Mouse (Mus musculus) limb, embryonic 15.5 days (tissue): ENCODE results near the gene Adamtsl5. TPM values are rescaled to one million over a fixed set of nuclear protein-coding genes. Genes with fewer than 3 reads are reported as not detected.

Experiments used
- ATAC-seq: fragments of 200-750 bp; cut with Nextera tagmentation; 2 replicates; pipeline ENCODE4 v1.8.0; 2017; ENCODE audit warnings: low read depth, moderate TSS enrichment; ENCODE audit not compliant: insufficient number of reproducible peaks, low FRiP score, low TSS enrichment
- H3K27ac ChIP-seq: fragments of 300-500 bp; sonication (generic); 2 replicates; pipeline ENCODE4 v1.5.1; 2015; ENCODE audit warnings: moderate library complexity, mild to moderate bottlenecking, inconsistent platforms
- H3K27me3 ChIP-seq: fragments of 300-500 bp; sonication (generic); 2 replicates; pipeline ENCODE4 v1.6.1; 2015; ENCODE audit warnings: inconsistent platforms
- H3K36me3 ChIP-seq: fragments of 300-500 bp; sonication (generic); 2 replicates; pipeline ENCODE4 v1.6.1; 2015; ENCODE audit warnings: inconsistent platforms
- H3K4me1 ChIP-seq: fragments of 300-500 bp; sonication (generic); 2 replicates; pipeline ENCODE4 v1.6.1; 2015; ENCODE audit warnings: inconsistent platforms
- H3K4me2 ChIP-seq: fragments of 300-500 bp; sonication (generic); 2 replicates; pipeline ENCODE4 v1.6.1; 2015; ENCODE audit warnings: mild to moderate bottlenecking, inconsistent platforms
- H3K4me3 ChIP-seq: fragments of 300-500 bp; sonication (generic); 2 replicates; pipeline ENCODE4 v1.5.1; 2015; ENCODE audit warnings: mild to moderate bottlenecking, inconsistent platforms
- H3K9ac ChIP-seq: fragments of 300-500 bp; sonication (generic); 2 replicates; pipeline ENCODE4 v1.6.1; 2015; ENCODE audit warnings: inconsistent platforms
- H3K9me3 ChIP-seq: fragments of 300-500 bp; sonication (generic); 2 replicates; pipeline ENCODE4 v1.6.1; 2016; ENCODE audit warnings: inconsistent platforms
- WGBS: fragments of 180-500 bp; shearing (Covaris S2); methylation state at CpG from one replicate; pipeline ENCODE4 v1.1.7; 2015; 5-methylcytosine and 5-hydroxymethylcytosine counted together
- polyA plus RNA-seq: library from polyadenylated mRNA; unstranded; fragments of >200 nt; fragmentation: Nextera tagmentation; extraction: Ambion mirVana; gene quantifications from 2 replicates; pipeline ENCODE4 v1.2.1, GENCODE M21; 2015

Gene Adamtsl5
- polyA plus RNA-seq, 1 experiment from 2014 or later, result 11.9 TPM

DNA sequence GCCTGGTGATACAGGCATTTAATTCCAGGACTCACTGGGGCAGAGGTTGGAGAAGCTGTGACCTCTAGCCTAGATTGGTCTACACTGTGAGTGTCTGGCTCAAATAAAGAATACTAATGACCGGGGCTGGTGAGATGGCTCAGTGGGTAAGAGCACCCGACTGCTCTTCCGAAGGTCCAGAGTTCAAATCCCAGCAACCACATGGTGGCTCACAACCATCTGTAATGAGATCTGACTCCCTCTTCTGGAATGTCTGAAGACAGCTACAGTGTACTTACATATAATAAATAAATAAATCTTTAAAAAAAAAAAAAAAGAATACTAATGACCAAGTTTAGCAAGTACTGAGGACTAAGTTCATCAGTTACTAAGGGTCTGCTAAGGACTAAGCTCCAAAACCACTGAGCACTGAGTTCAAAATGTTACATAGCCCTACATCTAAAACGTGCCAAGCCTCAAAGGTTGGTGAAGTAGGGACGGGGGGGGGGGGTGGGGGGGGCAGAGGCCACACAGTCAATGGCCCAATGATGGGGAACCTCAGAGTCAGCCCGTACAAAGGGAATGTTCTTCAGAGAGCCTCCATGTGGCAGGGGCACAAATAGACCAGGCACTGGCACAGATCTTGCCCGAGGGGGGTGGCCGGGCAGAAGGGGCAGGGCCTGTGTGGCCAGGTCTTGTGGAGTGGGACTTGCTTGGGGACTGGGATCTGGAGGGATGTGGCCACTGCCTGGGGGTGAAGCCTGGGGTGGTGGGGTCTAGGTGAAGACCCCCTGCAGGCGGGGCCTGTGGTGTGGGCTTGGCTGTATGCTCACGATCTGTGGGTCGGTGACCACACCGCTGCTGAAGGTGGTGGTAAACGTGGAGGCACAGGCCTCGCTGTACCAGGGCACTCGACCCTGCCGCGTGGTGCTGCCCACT is 23.8 kb downstream of the Adamtsl5 start:
- peak overlapping the region; percentile 55 for H3K4me3 ChIP-seq
- H3K27me3 ChIP-seq, result 0 out of 2 replicates have a peak, but pooled peaks cover 3% of the 10 kb centered on the region
- H3K27ac ChIP-seq, result no peak overlapping the region
- no peak for ATAC-seq
- no peak overlapping the region for H3K9ac ChIP-seq
- peaks cover under 1% of the 10 kb centered on the region; the same call in 1 of the 2 replicates for H3K36me3 ChIP-seq
- no peaks in the 10 kb centered on the region for H3K9me3 ChIP-seq
- H3K4me2 ChIP-seq, result peak overlapping the region; percentile 97
- WGBS, result 82% methylated on average over 17 of the region's 17 CpGs
- H3K4me1 ChIP-seq, result peaks cover 36% of the 10 kb centered on the region

GRCm38 (mm10) chr10:80323261-80324119 is 24.7 kb downstream of the Adamtsl5 start:
- no peaks in the 10 kb centered on the region for H3K9me3 ChIP-seq
- peak overlapping the region; percentile 46 for H3K9ac ChIP-seq
- H3K4me2 ChIP-seq, result peak overlapping the region; percentile 97
- H3K27ac ChIP-seq, result no peak overlapping the region; the same call in 1 of the 2 replicates
- under 1% methylated on average over 41 of the region's 46 CpGs for WGBS
- peaks cover 9% of the 10 kb centered on the region for H3K36me3 ChIP-seq
- peak overlapping the region; percentile 55 for H3K4me3 ChIP-seq
- peak; percentile 16; the same call in 1 of the 2 replicates for ATAC-seq
- H3K27me3 ChIP-seq, result 0 out of 2 replicates have a peak, but pooled peaks cover 3% of the 10 kb centered on the region
- H3K4me1 ChIP-seq, result peaks cover 41% of the 10 kb centered on the region

GRCm38 (mm10) chr10:80322811-80323211 is 25.4 kb downstream of the Adamtsl5 start:
- 2% methylated on average over 28 of the region's 28 CpGs for WGBS
- Histone ChIP-seq H3K27ac (peak overlapping the region; percentile 14; the same call in 1 of the 2 replicates), H3K4me3 (peak overlapping the region; percentile 55), H3K4me2 (peak overlapping the region; percentile 97), H3K9me3 (no peaks in the 10 kb centered on the region), H3K4me1 (peaks cover 41% of the 10 kb centered on the region), H3K27me3 (peaks cover 4% of the 10 kb centered on the region), H3K9ac (peak overlapping the region; percentile 46), H3K36me3 (peaks cover 16% of the 10 kb centered on the region)
- no peak for ATAC-seq

GRCm38 (mm10) chr10:80321670-80322581 is 26.3 kb downstream of the Adamtsl5 start:
- no peaks in the 10 kb centered on the region for H3K9me3 ChIP-seq
- H3K4me3 ChIP-seq, result peak overlapping the region; percentile 55; the same call in 1 of the 2 replicates
- ATAC-seq, result no peak
- peaks cover 13% of the 10 kb centered on the region for H3K27me3 ChIP-seq
- peaks cover 21% of the 10 kb centered on the region for H3K36me3 ChIP-seq
- H3K4me2 ChIP-seq, result peak overlapping the region; percentile 97
- H3K27ac ChIP-seq, result peak overlapping the region; percentile 11; the same call in 1 of the 2 replicates
- H3K4me1 ChIP-seq, result peaks cover 41% of the 10 kb centered on the region
- 90% methylated on average over 21 of the region's 21 CpGs for WGBS
- no peak overlapping the region for H3K9ac ChIP-seq

DNA sequence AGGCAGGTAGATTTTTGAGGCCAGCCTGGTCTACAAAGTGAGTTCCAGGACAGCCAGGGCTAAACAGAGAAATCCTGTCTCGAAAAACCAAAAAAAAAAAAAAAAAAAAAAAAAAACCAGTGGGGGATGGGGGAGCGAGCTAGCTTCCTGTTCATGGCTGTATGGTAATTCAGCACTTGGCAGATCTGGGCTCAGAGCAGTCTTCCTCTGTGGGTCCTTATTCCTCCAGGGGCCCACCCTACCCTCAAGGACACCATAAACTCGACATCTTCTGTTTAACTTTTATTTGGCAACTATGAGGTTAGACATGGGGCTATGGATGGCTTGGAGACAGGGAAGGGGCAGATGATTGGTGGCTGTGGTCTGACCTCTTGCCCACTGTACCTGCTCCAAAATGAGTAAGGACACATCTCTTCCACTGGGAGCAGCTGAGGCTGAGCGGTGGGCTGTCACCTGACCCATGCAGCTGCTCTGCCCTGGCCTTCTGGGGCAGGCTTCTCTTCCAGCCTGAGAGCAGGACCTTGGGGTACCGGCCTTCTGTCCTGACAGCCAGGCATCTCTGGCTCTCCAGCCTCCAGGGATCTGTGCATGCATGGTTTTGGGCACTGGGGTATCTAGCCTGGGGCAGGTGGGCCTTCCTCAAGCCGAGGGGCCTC is 27.1 kb downstream of the Adamtsl5 start:
- 76% methylated on average over 6 of the region's 6 CpGs for WGBS
- no peak for ATAC-seq
- Histone ChIP-seq H3K4me3 (no peak overlapping the region), H3K9me3 (no peaks in the 10 kb centered on the region), H3K9ac (no peak overlapping the region), H3K4me1 (peaks cover 42% of the 10 kb centered on the region), H3K36me3 (peaks cover 21% of the 10 kb centered on the region), H3K27me3 (peaks cover 21% of the 10 kb centered on the region), H3K27ac (no peak overlapping the region), H3K4me2 (no peak overlapping the region)

- under 1% methylated on average over 34 of the region's 34 CpGs for WGBS
- Histone ChIP-seq H3K36me3 (peaks cover 21% of the 10 kb centered on the region), H3K4me1 (peaks cover 47% of the 10 kb centered on the region), H3K4me3 (peak within 1 kb of the TSS; percentile 70), H3K9ac (peak within 1 kb of the TSS; percentile 70), H3K27ac (peak within 1 kb of the TSS; percentile 83), H3K27me3 (peaks cover 28% of the 10 kb centered on the region), H3K4me2 (peak within 1 kb of the TSS; percentile 80), H3K9me3 (no peaks in the 10 kb centered on the region)
- ATAC-seq, result no peak; the same call in 1 of the 2 replicates
These were observed 27.9 kb downstream of the Adamtsl5 start, which contains the start of gene 2310011J03Rik for GRCm38 (mm10) chr10:80320340-80320760. TSS of gene 2310011J03Rik (minus strand) at chr10:80320537.

GRCm38 (mm10) chr10:80317011-80317410 is 31.2 kb downstream of the Adamtsl5 start:
- Histone ChIP-seq H3K9me3 (no peaks in the 10 kb centered on the region), H3K27me3 (peaks cover 59% of the 10 kb centered on the region), H3K4me2 (no peak overlapping the region), H3K4me1 (peaks cover 45% of the 10 kb centered on the region), H3K4me3 (no peak overlapping the region), H3K9ac (no peak overlapping the region), H3K27ac (no peak overlapping the region), H3K36me3 (peaks cover 21% of the 10 kb centered on the region)
- WGBS, result 49% methylated on average over 10 of the region's 10 CpGs
- no peak for ATAC-seq

- H3K36me3 ChIP-seq, result peaks cover 21% of the 10 kb centered on the region
- no peak overlapping the region for H3K4me3 ChIP-seq
- ATAC-seq, result no peak
- H3K4me2 ChIP-seq, result no peak overlapping the region
- peaks cover 66% of the 10 kb centered on the region for H3K27me3 ChIP-seq
- no peaks in the 10 kb centered on the region for H3K9me3 ChIP-seq
- 0 out of 2 replicates have a peak overlapping the region, but pooled peaks have one; percentile 15 for H3K9ac ChIP-seq
- 27% methylated on average over 11 of the region's 11 CpGs for WGBS
- peaks cover 39% of the 10 kb centered on the region for H3K4me1 ChIP-seq
- H3K27ac ChIP-seq, result no peak overlapping the region
These were observed 31.8 kb downstream of the Adamtsl5 start for GRCm38 (mm10) chr10:80316359-80316781.

DNA sequence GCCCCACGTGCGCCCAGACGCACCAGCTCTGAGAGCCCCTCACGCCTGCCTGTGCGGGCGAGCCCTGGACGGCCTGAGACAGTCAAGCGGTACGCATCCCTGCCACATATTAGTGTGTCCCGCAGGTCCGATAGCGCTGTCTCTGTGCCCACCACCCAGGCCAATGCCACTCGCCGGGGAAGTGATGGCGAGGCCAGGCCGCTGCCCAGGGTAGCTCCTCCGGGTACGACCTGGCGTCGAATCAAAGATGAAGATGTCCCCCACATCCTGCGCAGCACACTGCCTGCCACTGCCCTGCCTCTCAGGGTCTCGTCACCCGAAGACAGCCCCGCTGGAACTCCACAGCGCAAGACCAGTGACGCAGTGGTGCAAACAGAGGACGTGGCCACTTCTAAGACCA is 32.9 kb downstream of the Adamtsl5 start:
- Histone ChIP-seq H3K4me3 (no peak overlapping the region), H3K4me1 (peaks cover 34% of the 10 kb centered on the region), H3K27me3 (peaks cover 76% of the 10 kb centered on the region), H3K9ac (no peak overlapping the region), H3K27ac (no peak overlapping the region), H3K4me2 (no peak overlapping the region), H3K36me3 (peaks cover 21% of the 10 kb centered on the region), H3K9me3 (no peaks in the 10 kb centered on the region)
- WGBS, result 39% methylated on average over 27 of the region's 27 CpGs
- ATAC-seq, result no peak

- H3K4me3 ChIP-seq, result no peak overlapping the region
- no peak overlapping the region for H3K4me2 ChIP-seq
- H3K36me3 ChIP-seq, result peaks cover 21% of the 10 kb centered on the region
- H3K27me3 ChIP-seq, result peaks cover 79% of the 10 kb centered on the region
- no peak overlapping the region for H3K27ac ChIP-seq
- WGBS, result 45% methylated on average over 16 of the region's 16 CpGs
- H3K9ac ChIP-seq, result no peak overlapping the region
- no peak for ATAC-seq
- H3K9me3 ChIP-seq, result no peaks in the 10 kb centered on the region
- peaks cover 31% of the 10 kb centered on the region for H3K4me1 ChIP-seq
These were observed 33.7 kb downstream of the Adamtsl5 start for GRCm38 (mm10) chr10:80314494-80315001.
